Mouse (Mus musculus) ES-E14 (cell line): ENCODE results near the gene Hmcn2. TPM values are rescaled to one million over a fixed set of nuclear protein-coding genes. Genes with fewer than 3 reads are reported as not detected.

ENCODE experiments used
- DNase-seq: peaks from one replicate; pipeline ENCODE4 v3.0.0-alpha.2; 2013; ENCODE audit warnings: low read depth, low spot score
- H3K27ac ChIP-seq: 2 replicates; pipeline ENCODE4 v1.5.1; 2012; ENCODE audit warnings: low read depth, mild to moderate bottlenecking, low read length, moderate library complexity, mixed read lengths; ENCODE audit not compliant: poor library complexity, insufficient read depth, severe bottlenecking
- H3K36me3 ChIP-seq: 2 replicates; pipeline ENCODE4 v1.6.1; 2012; ENCODE audit warnings: mild to moderate bottlenecking, low read length, moderate library complexity, mixed read lengths; ENCODE audit not compliant: control insufficient read depth, poor library complexity, insufficient read depth, severe bottlenecking
- H3K4me1 ChIP-seq, 2 experiments: fragments of 150-350 bp in 1 of 2; sonication (generic) in 1 of 2; 2 replicates each; pipeline ENCODE4 v1.6.1; 2012; ENCODE audit warnings: low read length in 2 of 2, mild to moderate bottlenecking in 1 of 2, mixed read lengths in 1 of 2; ENCODE audit not compliant: control insufficient read depth in 2 of 2, insufficient read depth in 2 of 2, poor library complexity in 1 of 2
- H3K4me3 ChIP-seq, 2 experiments: fragments of 150-350 bp in 1 of 2; sonication (generic) in 1 of 2; 2 replicates each; pipeline ENCODE4 v1.5.1; 2012; ENCODE audit warnings: low read length in 2 of 2, low read depth in 1 of 2, mild to moderate bottlenecking in 1 of 2, mixed read lengths in 1 of 2; ENCODE audit not compliant: insufficient read depth in 1 of 2, poor library complexity in 1 of 2, severe bottlenecking in 1 of 2
- H3K9ac ChIP-seq: 2 replicates; pipeline ENCODE4 v1.6.1; 2012; ENCODE audit warnings: low read depth, mild to moderate bottlenecking, low read length, mixed read lengths; ENCODE audit not compliant: poor library complexity, insufficient read depth, severe bottlenecking
- H3K9me3 ChIP-seq: fragments of 150-350 bp; sonication (generic); 2 replicates; pipeline ENCODE4 v1.6.1; 2012; ENCODE audit warnings: low read depth, mild to moderate bottlenecking, low read length; ENCODE audit not compliant: control insufficient read depth, insufficient read depth
- CHD2 ChIP-seq: IDR thresholded peaks from 2 replicates; pipeline ENCODE4 v1.6.1; 2014; ENCODE audit warnings: mild to moderate bottlenecking, low read depth, low read length, inconsistent platforms
- HCFC1 ChIP-seq: IDR thresholded peaks from 2 replicates; pipeline ENCODE4 v1.6.1; 2012; ENCODE audit warnings: low read length, inconsistent platforms, borderline replicate concordance; ENCODE audit not compliant: insufficient read depth
- MAFK ChIP-seq: IDR thresholded peaks from 2 replicates; pipeline ENCODE4 v1.6.1; 2014; ENCODE audit warnings: mild to moderate bottlenecking, low read depth, low read length, inconsistent platforms; ENCODE audit not compliant: insufficient read depth
- ZC3H11A ChIP-seq: IDR thresholded peaks from 2 replicates; pipeline ENCODE4 v1.6.1; 2012; ENCODE audit warnings: low read depth, mild to moderate bottlenecking, inconsistent platforms, low read length, borderline replicate concordance
- ZNF384 ChIP-seq: IDR thresholded peaks from 2 replicates; pipeline ENCODE4 v1.6.1; 2012; ENCODE audit warnings: low read depth, low read length, inconsistent platforms
- in situ Hi-C, 2 experiments: fragments of 600-800 bp; cut with MboI; formaldehyde crosslinking; loops; one replicate each; pipeline ENCODE4 v1.15.1; 2025; ENCODE audit warnings: low sequenced_read_pairs in 2 of 2, inconsistent platforms in 1 of 2; ENCODE audit not compliant: unreplicated experiment in 2 of 2
- total RNA-seq: library from RNA; depleted of rRNA; stranded (reverse); fragments of 300-350 nt; gene quantifications from 2 replicates; pipeline ENCODE4 v1.2.3, GENCODE M21; 2012

Hmcn2 gene
- total RNA-seq, 1 experiment: 4.9 TPM

- no peak for DNase-seq
- Histone ChIP-seq H3K4me3 (no peak overlapping the region), H3K27ac (no peak overlapping the region), H3K9me3 (no peaks in the 10 kb centered on the region), H3K9ac (no peak overlapping the region), H3K36me3 (no peaks in the 10 kb centered on the region), H3K4me1 (no peaks in the 10 kb centered on the region)
- in situ Hi-C loops: no loop called here
- TF ChIP-seq ZNF384: no peak
- no peak for TF ChIP-seq MAFK
- no peak for TF ChIP-seq ZC3H11A
- no peak for TF ChIP-seq CHD2
- TF ChIP-seq HCFC1: no peak
Measured at GRCm38 (mm10) chr2:31348373-31348772, 34.2 kb downstream of the Hmcn2 start.

DNA sequence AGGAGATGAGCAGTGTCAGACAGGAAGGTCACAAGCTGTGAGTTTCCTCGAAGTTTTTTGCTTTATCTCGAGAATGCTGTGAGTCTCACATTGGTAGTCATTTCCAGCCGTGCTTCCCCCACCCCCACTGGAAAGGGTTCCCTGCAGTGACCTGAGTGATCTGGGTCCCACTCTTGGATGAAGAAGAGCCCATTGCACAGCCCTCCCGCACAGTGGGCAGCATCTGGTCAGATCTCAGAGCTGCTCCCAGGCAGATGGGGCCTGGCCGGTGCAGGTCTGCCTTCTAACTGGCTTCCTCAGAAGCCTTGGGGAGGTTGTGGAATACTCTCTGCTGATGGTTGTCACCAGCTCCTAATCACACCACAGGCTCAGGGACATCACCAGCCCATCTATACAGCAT lies 34.6 kb downstream of the Hmcn2 start:
- DNase-seq: no peak

DNA sequence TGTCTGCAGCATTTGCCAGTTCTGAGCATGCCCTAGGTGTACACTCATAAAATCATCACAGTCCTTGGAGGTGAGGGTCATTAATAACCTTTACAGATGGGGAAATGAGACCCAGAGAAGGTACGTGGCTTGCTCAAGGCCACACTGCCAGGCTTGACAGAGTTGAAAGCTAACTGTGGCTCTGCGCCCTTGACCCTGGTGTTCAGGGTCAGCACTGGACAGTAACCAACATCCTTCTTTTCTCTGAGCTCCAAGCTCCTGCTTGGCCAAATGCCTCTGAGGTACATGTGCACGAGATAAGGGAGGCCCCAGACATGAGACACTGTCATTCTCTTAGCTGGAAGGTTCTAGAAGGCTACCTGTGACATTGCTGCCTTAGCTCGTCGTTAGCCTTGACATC lies 42.6 kb downstream of the Hmcn2 start:
- no peak for DNase-seq
- H3K36me3 ChIP-seq: no peaks in the 10 kb centered on the region
- H3K27ac ChIP-seq: no peak overlapping the region
- H3K4me3 ChIP-seq: no peak overlapping the region
- no peak overlapping the region for H3K9ac ChIP-seq
- no peaks in the 10 kb centered on the region for H3K9me3 ChIP-seq
- TF ChIP-seq HCFC1 (no peak), ZNF384 (no peak), CHD2 (no peak), MAFK (no peak), ZC3H11A (no peak)
- H3K4me1 ChIP-seq: no peaks in the 10 kb centered on the region
- in situ Hi-C loops: no loop called here

More for the DNA sequence above, 34.6 kb downstream of the Hmcn2 start:
- in situ Hi-C loops: no loop called here
- Histone ChIP-seq H3K9me3 (no peaks in the 10 kb centered on the region), H3K4me1 (no peaks in the 10 kb centered on the region), H3K36me3 (no peaks in the 10 kb centered on the region), H3K27ac (no peak overlapping the region), H3K9ac (no peak overlapping the region), H3K4me3 (no peak overlapping the region)
- TF ChIP-seq ZNF384: no peak
- TF ChIP-seq HCFC1: no peak
- no peak for TF ChIP-seq ZC3H11A
- no peak for TF ChIP-seq MAFK
- no peak for TF ChIP-seq CHD2

GRCm38 (mm10) chr2:31359316-31359715 lies 45.1 kb downstream of the Hmcn2 start:
- H3K4me3 ChIP-seq: no peak overlapping the region
- TF ChIP-seq ZC3H11A (no peak), CHD2 (no peak), MAFK (no peak), HCFC1 (no peak)

GRCm38 (mm10) chr2:31367186-31367585 lies 53.0 kb downstream of the Hmcn2 start:
- H3K4me1 ChIP-seq: no peaks in the 10 kb centered on the region
- in situ Hi-C loops: no loop called here
- H3K36me3 ChIP-seq: no peaks in the 10 kb centered on the region
- H3K9me3 ChIP-seq: no peaks in the 10 kb centered on the region
- no peak overlapping the region for H3K27ac ChIP-seq
- H3K9ac ChIP-seq: no peak overlapping the region
- DNase-seq: no peak
- H3K4me3 ChIP-seq: no peak overlapping the region
- TF ChIP-seq CHD2 (no peak), MAFK (no peak), HCFC1 (no peak), ZC3H11A (no peak), ZNF384 (no peak)

More at GRCm38 (mm10) chr2:31359316-31359715, 45.1 kb downstream of the Hmcn2 start:
- in situ Hi-C loops: no loop called here
- no peak overlapping the region for H3K27ac ChIP-seq
- H3K9me3 ChIP-seq: no peaks in the 10 kb centered on the region
- H3K9ac ChIP-seq: no peak overlapping the region
- DNase-seq: no peak
- H3K4me1 ChIP-seq: no peaks in the 10 kb centered on the region
- no peaks in the 10 kb centered on the region for H3K36me3 ChIP-seq
